Mouse (Mus musculus) lung, embryonic 14.5 days (tissue): Measurements from ENCODE around the gene Gm21981. TPM values are rescaled to one million over a fixed set of nuclear protein-coding genes. Genes with fewer than 3 reads are reported as not detected.

ENCODE experiments used
- ATAC-seq: fragments of 200-750 bp; cut with Nextera tagmentation; 2 replicates; pipeline ENCODE4 v1.8.0; 2017; ENCODE audit warnings: mild to moderate bottlenecking, moderate TSS enrichment, moderate library complexity; ENCODE audit not compliant: insufficient read depth
- DNase-seq: peaks from one replicate; pipeline ENCODE4 v3.0.0-alpha.2; 2015
- H3K27ac ChIP-seq: fragments of 300-500 bp; sonication (generic); 2 replicates; pipeline ENCODE4 v1.5.1; 2014; ENCODE audit warnings: low read depth, mild to moderate bottlenecking, moderate library complexity
- H3K27me3 ChIP-seq: fragments of 300-500 bp; sonication (generic); 2 replicates; pipeline ENCODE4 v1.6.1; 2014; ENCODE audit warnings: low read length, control low read depth; ENCODE audit not compliant: insufficient read depth
- H3K36me3 ChIP-seq: fragments of 300-500 bp; sonication (generic); 2 replicates; pipeline ENCODE4 v1.6.1; 2014; ENCODE audit warnings: control low read depth; ENCODE audit not compliant: insufficient read depth
- H3K4me1 ChIP-seq: fragments of 300-500 bp; sonication (generic); 2 replicates; pipeline ENCODE4 v1.6.1; 2014; ENCODE audit warnings: antibody characterized with exemption, control low read depth; ENCODE audit not compliant: insufficient read depth
- H3K4me2 ChIP-seq: fragments of 300-500 bp; sonication (generic); 2 replicates; pipeline ENCODE4 v1.6.1; 2014; ENCODE audit warnings: mild to moderate bottlenecking
- H3K4me3 ChIP-seq: fragments of 300-500 bp; sonication (generic); 2 replicates; pipeline ENCODE4 v1.5.1; 2014; ENCODE audit warnings: low read depth, low read length
- H3K9ac ChIP-seq: fragments of 300-500 bp; sonication (generic); 2 replicates; pipeline ENCODE4 v1.6.1; 2014
- H3K9me3 ChIP-seq: fragments of 300-500 bp; sonication (generic); 2 replicates; pipeline ENCODE4 v1.6.1; 2016; ENCODE audit warnings: low read depth, low read length, control low read depth
- CTCF ChIP-seq: IDR thresholded peaks from 2 replicates; pipeline ENCODE4 v1.5.1; 2016; ENCODE audit warnings: antibody characterized with exemption, low read depth
- WGBS: fragments of 180-500 bp; shearing (Covaris S2); extraction: QIAGEN DNeasy Blood & Tissue Kit; methylation state at CpG from one replicate; pipeline ENCODE4 v1.1.7; 2014; 5-methylcytosine and 5-hydroxymethylcytosine counted together
- polyA plus RNA-seq: library from polyadenylated mRNA; unstranded; fragments of >200 nt; fragmentation: Nextera tagmentation; extraction: Ambion mirVana; gene quantifications from 2 replicates; pipeline ENCODE4 v1.2.1, GENCODE M21; 2014

Gm21981 gene
- polyA plus RNA-seq, 1 experiment from 2014 or later, result 1.3 TPM

DNA sequence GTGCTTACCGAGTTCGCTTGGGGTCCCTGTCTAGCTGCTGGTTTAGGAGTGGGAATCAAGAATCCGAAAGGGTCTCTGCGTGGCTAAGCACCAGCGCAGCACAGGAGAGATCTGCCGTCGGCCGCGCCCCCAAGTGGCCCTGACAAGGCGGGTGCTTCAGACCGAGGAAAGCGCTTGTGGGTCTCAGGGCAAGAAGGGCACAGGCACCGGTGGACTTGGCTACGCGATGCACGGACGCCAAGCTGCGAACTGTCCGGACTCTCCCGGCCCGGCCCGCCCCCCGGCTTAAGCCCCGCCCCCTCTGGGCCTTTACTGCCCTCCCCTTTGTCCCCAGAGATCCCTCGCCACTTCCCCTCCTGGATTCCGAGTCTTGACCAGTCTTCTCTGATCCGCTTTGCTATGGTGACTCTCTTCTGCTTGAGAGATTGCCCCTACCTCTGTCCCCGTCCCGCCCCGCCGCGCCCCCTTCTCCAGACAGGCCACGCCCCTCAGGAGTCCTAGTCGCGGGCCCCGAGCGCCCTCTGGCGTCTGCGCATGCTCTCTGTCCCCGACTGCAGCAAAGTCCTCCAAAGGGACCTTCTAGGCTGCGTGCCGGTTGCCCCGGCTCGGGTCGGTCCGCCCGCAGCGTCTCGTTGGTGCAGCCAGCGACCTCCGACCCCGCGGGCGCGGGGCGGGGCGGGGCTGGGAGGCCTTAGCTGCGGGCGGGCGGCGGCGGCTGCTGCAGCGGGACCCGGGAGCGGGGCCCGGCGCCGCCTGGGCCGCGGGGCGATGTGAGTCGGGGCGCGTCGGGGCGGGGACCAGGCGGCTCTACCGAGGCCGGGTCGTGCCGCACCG lies 465 bp upstream of the Gm21981 start, which contains the start of gene Prickle4:
Gene Prickle4, minus strand, starts transcription at position 234 of the 834 bp plus-strand sequence.
- Histone ChIP-seq H3K4me1 (peaks cover 3% of the 10 kb centered on the region; the same call in 1 of the 2 replicates), H3K4me2 (peak within 1 kb of the TSS; percentile 73), H3K27ac (peak within 1 kb of the TSS; percentile 54; the same call in 1 of the 2 replicates), H3K36me3 (0 out of 2 replicates have a peak, but pooled peaks cover 7% of the 10 kb centered on the region), H3K4me3 (peak within 1 kb of the TSS; percentile 71), H3K9me3 (no peaks in the 10 kb centered on the region), H3K27me3 (no peaks in the 10 kb centered on the region), H3K9ac (peak within 1 kb of the TSS; percentile 79)
- peak; percentile 98 for DNase-seq
- TF ChIP-seq CTCF, result peak; percentile 85
- peak; percentile 94 for ATAC-seq
- 1% methylated on average over 77 of the region's 82 CpGs for WGBS

DNA sequence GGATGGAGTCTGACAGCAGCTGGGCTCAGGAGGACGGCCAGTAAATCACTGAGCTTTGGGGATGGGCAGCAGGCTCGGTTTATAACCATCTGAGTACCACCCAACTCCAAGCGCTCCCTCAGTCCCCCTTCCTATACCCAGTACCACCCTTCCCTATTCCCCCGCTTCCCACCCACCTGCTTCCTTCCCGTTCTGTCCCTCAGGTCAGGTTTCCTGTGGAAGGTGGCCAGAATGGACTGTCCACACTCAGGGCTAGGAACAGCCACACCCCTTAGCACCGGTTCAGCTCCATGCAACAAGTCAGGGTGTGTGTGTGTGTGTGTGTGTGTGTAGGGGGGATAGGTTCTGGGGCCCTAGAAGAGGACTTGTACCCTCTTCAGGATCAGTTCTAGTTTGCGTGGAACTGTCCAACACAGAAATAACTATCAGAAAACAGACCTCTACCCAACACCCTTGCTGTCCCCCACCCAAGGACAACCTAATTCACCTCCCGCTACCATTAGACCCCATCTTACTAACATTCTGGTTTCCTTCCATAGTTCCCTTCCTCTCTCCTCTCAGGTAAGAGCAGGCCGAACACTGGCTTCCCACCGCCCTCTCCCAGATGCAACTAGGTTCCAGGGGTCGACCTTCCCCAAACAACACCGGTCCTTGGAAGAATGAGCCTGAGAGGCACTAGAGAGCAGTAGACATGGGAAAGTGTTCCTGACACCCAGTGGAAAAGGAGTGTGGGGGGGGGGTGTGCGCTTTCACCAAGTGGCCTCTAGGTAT lies 399 bp downstream of the Gm21981 start:
- peaks cover 3% of the 10 kb centered on the region; the same call in 1 of the 2 replicates for H3K4me1 ChIP-seq
- peak overlapping the region; percentile 71 for H3K4me3 ChIP-seq
- H3K9me3 ChIP-seq, result no peaks in the 10 kb centered on the region
- no peak overlapping the region for H3K27ac ChIP-seq
- no peak for TF ChIP-seq CTCF
- ATAC-seq (no peak), DNase-seq (no peak)
- peak overlapping the region; percentile 79 for H3K9ac ChIP-seq
- H3K4me2 ChIP-seq, result peak overlapping the region; percentile 73
- 0 out of 2 replicates have a peak, but pooled peaks cover 7% of the 10 kb centered on the region for H3K36me3 ChIP-seq
- 31% methylated on average over 13 of the region's 13 CpGs for WGBS
- H3K27me3 ChIP-seq, result no peaks in the 10 kb centered on the region

DNA sequence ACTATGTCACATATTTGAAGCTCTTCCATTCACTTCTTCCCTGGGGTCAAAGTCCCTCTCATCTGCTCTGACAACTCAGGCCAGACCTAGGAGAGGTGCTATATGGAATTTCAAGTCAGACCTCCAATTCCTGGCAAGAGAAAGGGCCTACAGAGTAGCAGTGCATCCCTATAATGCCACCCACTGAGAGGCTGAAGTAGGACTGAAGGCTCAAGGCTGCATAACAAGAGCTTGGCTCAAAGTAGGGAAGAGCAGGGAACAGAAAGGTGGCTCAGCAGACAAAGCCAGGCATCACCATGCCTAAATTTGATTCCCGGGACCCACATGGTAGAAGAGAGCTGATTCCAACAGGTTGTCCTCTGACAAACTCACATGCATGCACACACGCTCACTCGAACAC lies 2.6 kb downstream of the Gm21981 start:
- 91% methylated on average over 3 of the region's 3 CpGs for WGBS
- no peaks in the 10 kb centered on the region for H3K27me3 ChIP-seq
- peaks cover 3% of the 10 kb centered on the region; the same call in 1 of the 2 replicates for H3K36me3 ChIP-seq
- peaks cover 10% of the 10 kb centered on the region; the same call in 1 of the 2 replicates for H3K4me1 ChIP-seq
- no peak overlapping the region for H3K27ac ChIP-seq
- DNase-seq (no peak), ATAC-seq (no peak)
- H3K9me3 ChIP-seq, result no peaks in the 10 kb centered on the region
- H3K9ac ChIP-seq, result no peak overlapping the region
- no peak overlapping the region for H3K4me2 ChIP-seq
- TF ChIP-seq CTCF, result no peak
- H3K4me3 ChIP-seq, result no peak overlapping the region

DNA sequence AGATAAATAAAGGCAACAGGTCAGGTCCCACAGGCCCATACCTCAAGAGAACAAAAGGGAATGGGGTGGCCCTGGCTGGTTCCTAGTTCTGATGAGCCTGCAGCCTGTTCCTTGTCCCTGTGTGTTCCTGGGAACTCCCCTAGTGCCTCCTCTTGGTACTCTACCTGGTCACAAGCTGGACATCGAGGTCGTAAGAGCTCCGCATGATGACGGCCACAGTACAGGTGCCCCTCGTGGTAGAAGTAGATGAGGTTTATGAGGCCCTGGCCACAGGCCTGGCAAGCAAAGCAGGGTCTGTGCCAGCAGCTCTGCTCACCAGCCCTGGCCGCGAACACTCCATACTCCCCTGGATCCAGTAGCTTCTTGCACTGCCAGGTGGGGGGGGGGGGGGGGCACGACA lies 4.4 kb downstream of the Gm21981 start:
- 86% methylated on average over 8 of the region's 8 CpGs for WGBS

DNA sequence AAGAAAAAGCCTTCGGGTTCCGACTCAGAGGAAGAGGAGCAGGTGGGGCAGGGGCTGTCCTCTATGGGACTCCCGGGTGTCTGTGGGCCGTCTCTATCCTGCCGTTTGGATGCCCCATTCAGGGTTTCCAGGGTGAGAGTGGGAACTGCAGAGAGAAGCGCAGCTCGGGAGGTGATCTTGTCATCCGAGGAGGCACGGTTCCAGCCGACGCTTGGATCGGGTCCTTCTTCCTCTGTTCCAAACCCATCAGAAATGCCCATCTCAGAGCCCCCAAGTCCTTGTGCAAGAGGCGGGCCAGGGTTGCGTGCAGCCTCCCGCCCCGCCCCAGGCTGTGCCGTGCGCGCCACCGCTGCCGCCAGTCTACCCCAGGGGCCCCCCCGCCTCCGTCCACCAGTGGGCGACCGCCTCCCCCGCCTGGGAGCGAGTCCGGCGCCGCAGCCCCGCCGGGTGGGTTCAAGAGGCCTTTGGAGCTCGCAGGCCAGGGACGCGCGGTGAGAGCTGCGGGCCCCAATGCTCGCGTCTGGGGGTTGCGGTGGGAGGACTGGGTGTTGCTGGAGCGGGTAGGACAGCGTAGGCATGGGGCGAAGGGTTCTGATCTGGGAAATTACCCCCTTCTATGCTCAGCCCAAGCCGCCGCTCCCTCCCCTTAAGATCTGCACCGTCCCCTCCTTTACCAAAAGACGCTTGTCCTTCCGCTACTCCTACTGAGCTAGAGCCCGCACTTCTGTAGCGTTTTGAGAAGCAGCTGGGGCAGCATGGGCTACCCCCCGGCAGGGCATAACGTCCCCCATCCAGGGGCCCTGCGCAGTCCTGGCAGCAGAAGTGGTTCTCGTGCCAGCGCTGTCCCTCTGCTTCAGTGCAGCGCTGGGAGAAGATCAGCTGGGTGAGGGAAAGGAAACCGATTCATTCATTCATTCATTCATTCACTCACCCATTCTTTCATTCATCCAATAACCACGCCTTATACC lies 5.4 kb downstream of the Gm21981 start, which contains the start of gene Frs3:
Gene Frs3, plus strand, starts transcription at position 423 of the 968 bp plus-strand sequence.
- Histone ChIP-seq H3K27ac (peak within 1 kb of the TSS; percentile 86), H3K4me1 (peaks cover 7% of the 10 kb centered on the region; the same call in 1 of the 2 replicates), H3K36me3 (peaks cover 29% of the 10 kb centered on the region), H3K27me3 (no peaks in the 10 kb centered on the region), H3K4me2 (peak within 1 kb of the TSS; percentile 99), H3K4me3 (peak within 1 kb of the TSS; percentile 81), H3K9ac (peak within 1 kb of the TSS; percentile 82), H3K9me3 (no peaks in the 10 kb centered on the region)
- under 1% methylated on average over 58 of the region's 58 CpGs for WGBS
- ATAC-seq, result peak; percentile 77
- DNase-seq, result peak; percentile 79
- 0 out of 2 replicates have a peak, but pooled peaks have one; percentile 10 for TF ChIP-seq CTCF

More for the DNA sequence above, 4.4 kb downstream of the Gm21981 start:
- peaks cover 19% of the 10 kb centered on the region for H3K36me3 ChIP-seq
- H3K27ac ChIP-seq, result no peak overlapping the region
- H3K4me1 ChIP-seq, result peaks cover 10% of the 10 kb centered on the region; the same call in 1 of the 2 replicates
- ATAC-seq, result no peak
- no peaks in the 10 kb centered on the region for H3K27me3 ChIP-seq
- no peak overlapping the region for H3K9ac ChIP-seq
- no peak for TF ChIP-seq CTCF
- no peak for DNase-seq
- H3K4me3 ChIP-seq, result no peak overlapping the region
- H3K9me3 ChIP-seq, result no peaks in the 10 kb centered on the region
- peak overlapping the region; percentile 99; the same call in 1 of the 2 replicates for H3K4me2 ChIP-seq

DNA sequence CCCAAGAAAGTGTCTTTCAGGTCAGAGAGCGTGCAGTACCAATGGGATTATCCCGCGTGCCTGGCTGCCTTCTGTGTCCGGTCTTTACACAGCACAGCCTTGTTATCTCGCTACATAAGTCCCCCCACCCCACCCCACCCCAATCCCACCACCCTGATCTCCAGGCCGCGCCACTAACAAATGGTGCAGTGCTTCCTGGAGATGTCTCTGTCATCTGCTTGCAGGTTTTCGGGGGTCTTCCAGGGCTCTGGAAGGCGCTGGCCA lies 6.0 kb downstream of the Gm21981 start, which contains the start of gene Tomm6:
Gene Tomm6, minus strand, starts transcription at position 43 of the 264 bp plus-strand sequence.
- no peaks in the 10 kb centered on the region for H3K9me3 ChIP-seq
- peak within 1 kb of the TSS; percentile 82 for H3K9ac ChIP-seq
- TF ChIP-seq CTCF, result no peak
- peak within 1 kb of the TSS; percentile 81 for H3K4me3 ChIP-seq
- no peaks in the 10 kb centered on the region for H3K27me3 ChIP-seq
- no peak for ATAC-seq
- peak within 1 kb of the TSS; percentile 86 for H3K27ac ChIP-seq
- peak within 1 kb of the TSS; percentile 99 for H3K4me2 ChIP-seq
- H3K4me1 ChIP-seq, result peaks cover 7% of the 10 kb centered on the region; the same call in 1 of the 2 replicates
- H3K36me3 ChIP-seq, result peaks cover 35% of the 10 kb centered on the region
- WGBS, result 0% methylated on average over 9 of the region's 9 CpGs
- DNase-seq, result no peak
